Comparison of ENCODE assay signal across 8 mouse cellular contexts in the genomic region with DNA sequence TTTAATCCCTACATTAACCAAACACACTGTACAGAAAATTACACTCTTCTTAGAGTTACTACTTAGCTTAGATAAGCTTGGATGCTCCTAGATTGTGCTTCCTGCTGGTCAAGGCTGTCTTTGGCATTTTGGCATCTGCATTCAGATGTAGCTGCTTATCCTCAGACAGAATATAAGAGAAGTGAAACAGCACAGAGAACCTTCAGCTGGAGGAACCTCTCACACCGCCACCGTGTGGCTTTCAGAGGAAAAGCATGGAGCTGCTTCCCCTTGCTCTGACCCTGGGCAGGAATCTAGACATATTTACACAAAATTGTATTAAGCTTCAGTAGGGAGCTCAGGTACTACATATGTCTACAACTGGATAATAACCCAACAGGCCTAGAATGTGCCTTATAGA. TPM values are rescaled to one million over a fixed set of nuclear protein-coding genes. Genes with fewer than 3 reads are reported as not detected.
DNase-seq lines count a peak whose midpoint lies in the region; TF ChIP-seq lines count a peak whose summit lies in the region.

No protein-coding gene starts in this region.

- H3K27ac ChIP-seq in gastrocnemius, adult 2 months = no peak overlapping the region
- H3K27ac ChIP-seq in testis, adult 2 months (ENCODE audit: control insufficient read depth, insufficient read depth, low read depth, low read length) = no peak overlapping the region

- TF ChIP-seq POLR2A in testis, adult 2 months (IDR thresholded peaks at IDR 0.05; ENCODE audit: control insufficient read depth, low read depth, low read length) = no peak

- H3K4me3 ChIP-seq in gastrocnemius, adult 2 months = no peak overlapping the region
- no peak overlapping the region for H3K4me3 ChIP-seq in testis, adult 2 months (ENCODE audit: control insufficient read depth, low read depth, low read length)

- no peaks in the 10 kb centered on the region for H3K4me1 ChIP-seq in testis, adult 2 months (ENCODE audit: control insufficient read depth, insufficient read depth, low read length)

- intact Hi-C loops in gastrocnemius, adult 2 months (cut with DNase I) = no loop called here

- no peaks in the 10 kb centered on the region for H3K36me3 ChIP-seq in testis, adult 2 months (ENCODE audit: control insufficient read depth, insufficient read depth, low read length)

- TF ChIP-seq CTCF in gastrocnemius, adult 2 months (IDR thresholded peaks at IDR 0.05) = peak; percentile 71
- peak; percentile 45; the same call in 1 of the 2 replicates for TF ChIP-seq CTCF in testis, adult 2 months (IDR thresholded peaks at IDR 0.05; ENCODE audit: control insufficient read depth, insufficient read depth, insufficient replicate concordance, low read depth, low read length)

- no peaks in the 10 kb centered on the region for H3K27me3 ChIP-seq in testis, adult 2 months (ENCODE audit: control insufficient read depth, insufficient read depth, low read length)

- DNase-seq in gastrocnemius, adult 2 months = no peak
- no peak for DNase-seq in gastrocnemius, postnatal 25 days
- no peak for DNase-seq in testis, postnatal 14 days (ENCODE audit: low spot score)
- DNase-seq in cerebellum, postnatal 14 days = peak; percentile 61 to 65
- DNase-seq in kidney, postnatal 4 days = peak; percentile 60 to 63
- peak; percentile 29 to 38 for DNase-seq in lung, postnatal 4 days
- DNase-seq in thymus, postnatal 14 days = peak; percentile 10

RNA-seq across cellular contexts. Expression of a gene that starts 2.6 kb away (rescaled TPM):
- not detected for total RNA-seq in gastrocnemius, adult 2 months (2021)
- not detected for total RNA-seq in gastrocnemius, postnatal 25 days (2021)
- not detected in 2 replicates for polyA plus RNA-seq in testis, adult 2 months (2012; rRNA removed)

RNA-seq across cellular contexts. Expression of a gene that starts 14.6 kb away (rescaled TPM):
- not detected for total RNA-seq in gastrocnemius, adult 2 months (2021)
- not detected for total RNA-seq in gastrocnemius, postnatal 25 days (2021)
- not detected in 2 replicates for polyA plus RNA-seq in testis, adult 2 months (2012; rRNA removed)

RNA-seq across cellular contexts. Expression of a gene that starts 18.6 kb away (rescaled TPM):
- total RNA-seq in gastrocnemius, adult 2 months (2021) = not detected
- total RNA-seq in gastrocnemius, postnatal 25 days (2021) = not detected
- not detected in 2 replicates for polyA plus RNA-seq in testis, adult 2 months (2012; rRNA removed)

RNA-seq across cellular contexts. Expression of a gene that starts 25.7 kb away (rescaled TPM):
- total RNA-seq in gastrocnemius, adult 2 months (2021) = not detected
- not detected for total RNA-seq in gastrocnemius, postnatal 25 days (2021)
- 0.08 and 0.17 TPM in 2 replicates for polyA plus RNA-seq in testis, adult 2 months (2012; rRNA removed)

RNA-seq across cellular contexts. Expression of a gene that starts 41.4 kb away (rescaled TPM):
- total RNA-seq in gastrocnemius, adult 2 months (2021) = not detected
- total RNA-seq in gastrocnemius, postnatal 25 days (2021) = not detected
- not detected in 2 replicates for polyA plus RNA-seq in testis, adult 2 months (2012; rRNA removed)

Comparison
In these comparisons a context has a peak if more than half of its experiments do, and no peak if none do; other contexts are left out.
1. DNase-seq: peak in cerebellum, postnatal 14 days (2 of 2), kidney, postnatal 4 days (2 of 2), lung, postnatal 4 days (2 of 2) and thymus, postnatal 14 days (single experiment); none in gastrocnemius, adult 2 months (single experiment), gastrocnemius, postnatal 25 days (single experiment) and testis, postnatal 14 days (single experiment).